Mouse (Mus musculus) right cerebral cortex, postnatal 25 days (tissue): ENCODE measurements at regions not wholly inside any gene's neighbourhood (a gene's known extent, or its start where the extent isn't known, plus 50 kb on each side); places are given as distances from the start of the nearest gene placed in this dataset.

ENCODE experiments used
- DNase-seq: peaks from one replicate; pipeline ENCODE4 v3.0.0; 2022

- no peak for DNase-seq
Observed at GRCm38 (mm10) chr14:98833230-98833999, 160.7 kb downstream of the Rpl36a-ps1 start.

DNA sequence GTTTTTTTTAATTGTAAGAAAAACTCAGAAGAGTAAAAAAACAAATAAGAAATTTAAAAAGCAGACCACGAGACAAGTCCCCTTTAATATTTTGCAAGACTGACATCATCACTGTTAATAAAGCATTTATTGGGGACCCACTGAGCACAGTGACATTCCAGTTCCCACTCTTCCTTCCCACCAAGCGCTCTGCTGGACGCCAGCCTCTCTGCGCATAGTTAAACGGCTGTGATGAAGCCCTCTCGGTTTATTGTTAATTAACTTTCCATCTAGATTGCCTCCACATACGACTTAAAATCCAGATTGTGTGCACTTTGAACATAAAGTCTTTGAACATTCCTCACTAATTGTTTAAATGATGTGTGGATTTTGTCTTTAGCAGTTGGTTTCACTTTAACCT is 161.7 kb downstream of the Rpl36a-ps1 start:
- no peak for DNase-seq

- DNase-seq: no peak
Observed at GRCm38 (mm10) chr14:98829958-98830633, 164.0 kb downstream of the Rpl36a-ps1 start.

DNA sequence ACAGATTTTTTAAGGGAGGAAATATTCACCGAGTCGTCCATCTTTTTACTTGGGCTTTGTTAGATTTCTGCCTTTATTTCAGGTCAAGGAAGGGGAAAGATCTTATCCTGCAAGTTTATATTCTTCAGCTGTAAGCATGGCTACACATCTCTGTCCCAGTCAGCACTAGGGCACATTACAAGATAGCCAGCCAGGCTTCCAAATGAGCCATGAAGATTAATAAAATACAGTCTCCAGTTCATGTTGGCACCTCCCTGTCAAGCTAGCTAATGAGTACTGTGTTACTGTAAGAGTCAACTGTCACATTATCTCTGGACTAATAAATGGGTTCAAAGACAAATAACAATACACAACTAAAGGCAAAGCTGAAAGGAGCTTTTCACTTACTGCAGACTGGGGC is 166.6 kb downstream of the Rpl36a-ps1 start:
- no peak for DNase-seq

GRCm38 (mm10) chr14:98813657-98814056 is 180.5 kb downstream of the Rpl36a-ps1 start:
- DNase-seq: no peak

DNA sequence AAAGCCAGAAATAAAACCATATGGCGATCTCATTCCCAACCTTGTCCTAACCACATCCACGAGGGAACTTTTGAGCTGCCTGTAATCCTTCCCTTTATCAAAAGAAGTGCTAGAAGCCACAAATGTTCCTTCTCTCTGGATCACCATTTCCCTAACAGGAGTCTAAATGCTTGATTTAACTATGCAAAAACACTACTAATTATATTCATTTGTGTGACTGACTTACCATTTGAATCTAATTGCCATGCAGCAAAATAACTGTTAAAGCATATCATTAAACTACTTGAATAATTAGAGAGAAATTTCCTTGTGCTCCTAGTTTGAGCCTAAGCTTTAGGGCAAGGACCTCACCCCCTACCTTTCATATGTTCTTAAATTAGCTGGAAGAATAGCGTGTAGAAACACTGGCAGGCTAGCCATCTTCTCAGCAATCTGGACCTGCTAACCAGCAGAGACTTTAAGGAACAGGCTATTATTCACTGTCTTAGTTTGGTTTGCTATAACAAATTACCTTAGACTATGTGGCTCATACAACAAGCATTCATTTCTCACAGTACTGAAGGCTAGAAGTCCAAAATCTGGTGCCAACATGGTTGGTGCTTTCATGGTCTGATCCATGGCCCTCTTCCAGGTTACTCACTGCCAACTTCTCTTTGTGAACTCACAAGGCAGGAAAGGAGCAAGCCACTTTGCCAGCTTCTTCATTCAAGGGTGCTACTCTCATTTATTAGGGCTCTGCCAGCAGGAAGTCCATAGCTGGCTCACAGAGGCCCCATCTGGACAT is 183.7 kb downstream of the Rpl36a-ps1 start:
- DNase-seq: peak; percentile 6

DNA sequence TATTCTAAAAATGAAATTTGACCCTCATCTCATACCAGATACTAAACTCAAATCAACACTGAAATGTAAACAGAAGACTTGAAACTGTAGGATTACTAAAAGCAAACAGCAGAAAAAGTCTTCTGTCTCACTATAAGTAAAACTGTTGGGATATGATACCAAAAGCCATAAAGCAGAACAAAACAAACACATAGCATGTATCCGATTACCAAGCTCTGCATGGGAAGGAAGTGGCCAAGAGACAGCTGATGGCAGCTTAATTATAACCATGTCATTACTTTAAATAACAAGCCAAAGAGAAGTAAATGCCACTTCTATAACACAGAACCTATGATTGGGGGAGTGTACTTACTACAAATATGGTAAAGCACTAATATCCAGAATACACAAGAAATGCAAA is 186.0 kb downstream of the Rpl36a-ps1 start:
- DNase-seq: no peak

DNA sequence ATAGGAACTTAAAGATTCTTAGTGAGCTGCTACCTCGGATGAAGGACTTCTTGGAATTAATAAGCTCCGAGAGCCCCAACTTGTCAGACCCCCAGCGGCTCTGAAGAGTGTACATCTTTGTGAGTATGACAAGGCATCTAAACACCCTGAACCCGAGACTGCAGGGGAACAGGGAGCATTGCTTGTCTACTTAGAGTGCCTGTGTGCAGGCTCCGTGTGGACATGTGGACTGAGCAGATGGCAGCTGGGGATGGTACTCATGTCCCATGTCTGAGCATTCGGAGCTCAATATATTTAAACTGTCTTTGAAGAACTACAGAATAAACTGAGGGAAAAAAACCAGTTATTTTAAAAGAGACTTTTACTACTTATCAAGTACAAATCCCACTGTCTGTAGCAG is 189.1 kb downstream of the Rpl36a-ps1 start:
- DNase-seq: no peak

- DNase-seq: no peak
Observed at GRCm38 (mm10) chr14:98801293-98801692, 192.8 kb downstream of the Rpl36a-ps1 start.

- no peak for DNase-seq
Observed at GRCm38 (mm10) chr14:98791970-98792369, 202.1 kb downstream of the Rpl36a-ps1 start.

- DNase-seq: no peak
Observed at GRCm38 (mm10) chr14:98791232-98791906, 202.7 kb downstream of the Rpl36a-ps1 start.

- no peak for DNase-seq
Observed at GRCm38 (mm10) chr14:98789794-98790193, 204.3 kb downstream of the Rpl36a-ps1 start.

DNA sequence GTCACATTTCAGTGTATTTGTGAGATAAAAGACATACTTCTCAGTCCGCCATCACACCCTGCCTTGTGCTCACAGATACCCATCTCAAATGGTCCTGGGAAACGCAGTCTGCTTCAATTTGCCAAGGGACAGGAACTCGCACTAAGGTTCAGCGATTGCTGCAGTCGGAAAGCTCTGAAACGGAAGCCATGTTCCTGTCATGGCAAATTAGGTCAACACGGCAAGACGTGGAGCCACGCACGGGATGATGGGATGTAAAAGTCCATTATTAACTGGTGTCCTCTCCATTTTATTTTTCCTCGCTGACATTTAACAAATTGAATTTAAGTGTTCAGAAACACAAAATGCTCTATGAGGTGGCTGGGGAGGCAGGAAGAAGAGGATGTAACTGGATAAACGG is 212.4 kb downstream of the Rpl36a-ps1 start:
- no peak for DNase-seq

DNA sequence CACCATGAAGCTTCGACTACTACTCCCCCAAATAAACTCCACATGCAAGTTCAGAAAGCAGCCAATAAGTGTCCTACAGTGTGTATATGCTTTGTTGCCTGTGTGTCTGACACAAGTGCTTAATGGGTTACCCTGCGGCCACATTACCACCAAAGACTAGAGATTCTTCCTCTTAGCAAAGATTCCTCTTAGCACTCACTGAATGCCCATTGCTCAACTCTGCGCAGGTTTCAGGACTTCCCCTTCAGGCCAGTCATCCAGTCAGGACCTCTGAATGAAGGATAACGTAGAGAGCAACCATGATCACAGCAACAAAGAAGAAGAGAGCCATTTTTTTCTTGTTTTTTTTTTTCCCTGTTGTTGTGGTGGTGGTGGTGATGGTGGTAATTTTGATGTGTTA is 222.0 kb downstream of the Rpl36a-ps1 start:
- DNase-seq: no peak

GRCm38 (mm10) chr14:98768845-98769244 is 225.3 kb downstream of the Rpl36a-ps1 start:
- DNase-seq: no peak

GRCm38 (mm10) chr14:98767481-98767880 is 226.6 kb downstream of the Rpl36a-ps1 start:
- DNase-seq: peak; percentile 10

- no peak for DNase-seq
Observed at GRCm38 (mm10) chr14:98765358-98765757, 228.8 kb downstream of the Rpl36a-ps1 start.

DNA sequence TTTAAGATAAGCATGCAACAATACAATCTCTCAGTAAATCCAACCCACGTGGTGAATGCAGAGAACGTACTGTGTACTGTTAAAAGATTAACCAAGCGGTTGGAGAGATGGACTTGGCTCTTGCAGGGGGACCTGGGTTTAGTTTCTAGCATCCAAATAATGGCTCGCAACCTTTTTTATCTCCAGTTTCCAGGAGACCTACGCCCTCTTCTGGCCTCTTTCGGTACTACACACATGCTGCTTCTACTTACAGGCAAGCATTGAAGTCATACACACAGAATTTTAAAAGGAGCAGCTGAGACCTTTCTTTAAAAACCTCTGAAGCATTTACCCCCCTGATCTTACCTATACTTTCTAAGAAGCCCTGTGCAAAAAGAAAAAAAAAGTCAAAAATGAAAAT is 243.4 kb downstream of the Rpl36a-ps1 start:
- DNase-seq: no peak

GRCm38 (mm10) chr14:98749086-98750027 is 244.8 kb downstream of the Rpl36a-ps1 start:
- no peak for DNase-seq

- DNase-seq: no peak
Observed at GRCm38 (mm10) chr14:98747159-98747775, 246.9 kb downstream of the Rpl36a-ps1 start.

GRCm38 (mm10) chr14:98730375-98730774 is 263.7 kb downstream of the Rpl36a-ps1 start:
- no peak for DNase-seq
